Mouse (Mus musculus): ENCODE results near the gene Il2ra.
"Not testable (repeated sequence)": the region's sequence is repeated elsewhere in the genome, so short reads cannot be mapped to it uniquely, and the experiment has no call there.

Gene Il2ra

DNA sequence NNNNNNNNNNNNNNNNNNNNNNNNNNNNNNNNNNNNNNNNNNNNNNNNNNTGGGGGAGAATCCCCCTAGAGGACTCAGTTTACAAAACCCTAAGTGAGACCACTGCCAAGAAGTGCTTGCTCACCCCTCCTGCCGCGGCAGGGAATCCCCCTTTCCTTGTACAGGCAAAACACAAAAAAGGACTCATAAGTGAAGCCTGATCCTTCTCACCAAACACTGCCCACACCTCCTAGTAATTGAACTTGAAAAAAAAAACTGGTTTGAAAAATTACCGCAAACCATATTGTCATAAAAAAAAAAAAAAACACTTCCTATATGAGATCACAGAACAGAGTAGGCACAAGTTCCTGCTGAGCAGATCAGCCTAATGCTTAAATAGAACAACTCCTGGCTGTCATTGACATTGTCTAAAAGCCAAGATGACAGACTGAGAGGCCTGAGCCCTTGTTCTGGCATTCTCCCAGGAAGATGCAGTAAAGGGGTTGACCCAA is at the start of gene Il2ra:
TSS of gene Il2ra (plus strand) at position 357 of the 491 bp plus-strand sequence.
- DNase-seq (ENCODE audit: low read depth, low spot score): no peak

GRCm38 (mm10) chr2:11596690-11597089 is 45.9 kb upstream of the Il2ra start:
- DNase-seq (ENCODE audit: low read depth, low spot score): no peak

DNA sequence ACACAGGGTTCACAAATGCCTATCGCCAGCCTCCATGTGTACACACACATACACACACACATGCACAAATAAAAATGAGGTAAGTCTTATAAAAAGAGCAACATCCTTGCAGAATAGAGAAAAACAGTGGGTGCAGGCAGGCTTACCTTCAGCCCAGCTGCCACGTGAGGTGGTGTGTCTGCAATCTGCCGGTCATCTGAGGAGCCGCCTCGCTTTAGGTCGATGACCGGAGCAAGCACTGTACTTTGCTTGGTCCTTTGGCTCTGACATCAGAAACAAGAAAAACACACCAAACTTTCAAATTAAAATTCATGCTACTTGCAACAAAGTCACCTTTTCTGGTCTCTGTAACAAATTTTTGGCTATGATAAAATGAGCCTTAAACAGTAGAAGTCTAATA is 44.7 kb upstream of the Il2ra start:
- DNase-seq (ENCODE audit: low read depth, low spot score): no peak

DNA sequence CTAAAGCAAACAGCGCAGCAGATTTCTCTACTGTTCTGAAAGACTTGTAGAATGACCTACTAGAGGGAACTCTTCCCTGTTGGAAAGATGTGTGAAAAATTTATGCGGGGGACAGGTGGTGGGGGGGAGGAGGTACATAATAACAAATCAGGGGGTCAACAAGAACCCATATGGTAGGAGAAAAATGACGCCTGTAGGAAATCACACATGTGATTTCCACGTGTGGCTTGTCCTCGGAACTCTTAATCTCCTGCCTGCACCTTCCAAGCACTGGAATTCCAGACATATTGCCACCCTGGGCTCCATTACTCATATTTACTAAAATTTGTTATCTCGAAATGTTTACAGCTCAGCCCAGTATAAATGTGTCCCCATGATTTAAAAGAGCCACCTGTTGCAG is 40.8 kb upstream of the Il2ra start:
- DNase-seq (ENCODE audit: low read depth, low spot score): no peak

GRCm38 (mm10) chr2:11602506-11603489 is 39.8 kb upstream of the Il2ra start:
- peak; percentile 91 for DNase-seq (ENCODE audit: low read depth, low spot score)

DNA sequence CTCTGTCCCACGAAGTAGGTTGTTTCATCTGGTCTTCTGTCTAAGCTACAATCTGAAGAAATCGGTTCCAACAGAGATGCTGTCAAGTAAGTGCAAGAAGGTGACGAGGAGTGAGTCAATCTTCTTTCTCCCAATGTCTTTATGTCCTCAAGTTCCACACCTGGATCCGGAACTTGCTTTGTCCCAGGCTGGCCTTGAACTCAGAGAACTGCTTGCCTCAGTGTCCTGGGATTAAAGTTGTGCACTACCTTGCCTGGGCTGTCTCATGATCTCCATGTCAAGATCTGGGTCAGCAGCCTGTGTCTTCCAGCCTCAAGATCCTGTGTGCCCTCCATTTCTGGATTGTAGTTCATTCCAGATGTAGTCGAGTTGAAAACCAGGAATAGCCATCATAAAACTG is 38.6 kb upstream of the Il2ra start, which contains the start of gene Rbm17:
TSS of gene Rbm17 (minus strand) at position 101 of the 400 bp plus-strand sequence.
- DNase-seq (ENCODE audit: low read depth, low spot score): no peak

- no peak for DNase-seq (ENCODE audit: low read depth, low spot score)
These were observed 37.7 kb upstream of the Il2ra start for GRCm38 (mm10) chr2:11604911-11605310.

- DNase-seq (ENCODE audit: low read depth, low spot score): not testable (repeated sequence)
These were observed 35.9 kb upstream of the Il2ra start for GRCm38 (mm10) chr2:11606718-11607117.

- DNase-seq (ENCODE audit: low read depth, low spot score): not testable (repeated sequence)
These were observed 29.7 kb upstream of the Il2ra start for GRCm38 (mm10) chr2:11612939-11613338.

GRCm38 (mm10) chr2:11616846-11617245 is 25.8 kb upstream of the Il2ra start:
- no peak for DNase-seq (ENCODE audit: low read depth, low spot score)

DNA sequence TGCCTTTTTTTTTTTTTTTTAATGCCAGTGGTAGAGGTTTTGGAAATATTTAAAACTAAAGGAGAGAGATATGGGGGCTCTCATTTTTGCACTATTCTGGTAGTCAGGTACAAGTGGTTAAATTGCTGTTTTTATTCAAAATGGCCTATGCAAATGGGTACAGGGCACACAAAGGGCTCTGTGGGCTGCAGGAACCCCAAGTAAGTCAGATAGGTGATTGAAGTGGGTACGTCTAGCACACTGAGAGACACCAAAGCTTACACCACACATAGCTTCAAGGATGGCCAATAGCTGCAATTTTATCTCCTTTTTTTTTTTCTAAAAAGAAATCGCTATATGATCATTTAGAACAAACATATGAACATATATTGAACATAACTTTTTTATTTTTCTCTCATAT is 23.0 kb upstream of the Il2ra start:
- DNase-seq (ENCODE audit: low read depth, low spot score): no peak

GRCm38 (mm10) chr2:11623173-11623572 is 19.4 kb upstream of the Il2ra start:
- DNase-seq (ENCODE audit: low read depth, low spot score): no peak

- no peak for DNase-seq (ENCODE audit: low read depth, low spot score)
These were observed 18.9 kb upstream of the Il2ra start for GRCm38 (mm10) chr2:11623726-11624125.

- no peak for DNase-seq (ENCODE audit: low read depth, low spot score)
These were observed 16.7 kb upstream of the Il2ra start, which contains the start of gene Gm17490 for GRCm38 (mm10) chr2:11625890-11626289. Gm17490 (minus strand) TSS chr2:11626264.

DNA sequence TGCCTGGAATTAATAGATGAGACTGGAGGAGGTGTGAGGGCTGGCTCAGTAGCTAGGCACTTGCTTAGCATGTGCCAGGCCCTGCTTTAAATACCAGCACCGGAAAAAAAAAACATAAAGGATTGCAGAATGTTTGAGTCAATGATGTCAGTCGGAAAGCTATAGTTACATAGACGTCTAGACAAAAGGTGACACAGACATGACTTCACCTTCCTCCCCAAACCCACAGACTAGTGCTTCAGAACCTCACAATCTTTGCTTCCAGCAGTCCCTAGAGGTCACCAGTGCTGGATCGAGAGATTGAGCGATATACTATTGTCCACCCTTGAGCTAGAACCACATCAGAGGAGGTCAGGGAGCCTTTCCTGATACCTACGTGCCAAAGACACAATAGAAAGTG is 7.6 kb upstream of the Il2ra start:
- DNase-seq (ENCODE audit: low read depth, low spot score): no peak

- no peak for DNase-seq (ENCODE audit: low read depth, low spot score)
These were observed 7.0 kb upstream of the Il2ra start for GRCm38 (mm10) chr2:11635471-11636137.

GRCm38 (mm10) chr2:11636138-11636480 is 6.5 kb upstream of the Il2ra start:
- DNase-seq (ENCODE audit: low read depth, low spot score): no peak

- DNase-seq (ENCODE audit: low read depth, low spot score): peak; percentile 17
These were observed 5.5 kb upstream of the Il2ra start for GRCm38 (mm10) chr2:11637115-11637514.

- no peak for DNase-seq (ENCODE audit: low read depth, low spot score)
These were observed 1.4 kb downstream of the Il2ra start for GRCm38 (mm10) chr2:11644057-11644456.

DNA sequence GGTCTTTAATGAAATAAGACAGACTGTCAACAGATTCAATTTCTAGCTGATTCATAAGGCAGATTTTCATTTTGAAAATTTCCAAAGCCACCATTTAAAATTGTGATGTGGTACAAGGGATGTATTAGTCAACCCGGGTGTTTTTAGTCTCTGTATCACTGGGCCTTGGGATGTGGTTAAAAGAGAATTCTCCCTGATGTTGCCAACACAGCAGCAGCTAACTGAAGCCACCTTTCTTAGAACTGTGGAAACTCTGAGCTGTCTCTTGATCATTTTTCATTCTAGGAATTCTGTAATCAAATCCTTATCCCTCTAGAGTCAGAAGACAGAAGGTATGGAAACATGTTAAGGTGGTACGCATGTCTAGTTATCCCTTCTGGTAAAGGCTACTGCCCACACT is 2.7 kb downstream of the Il2ra start:
- DNase-seq (ENCODE audit: low read depth, low spot score): no peak

GRCm38 (mm10) chr2:11651476-11651875 is 8.9 kb downstream of the Il2ra start:
- DNase-seq (ENCODE audit: low read depth, low spot score): no peak

DNA sequence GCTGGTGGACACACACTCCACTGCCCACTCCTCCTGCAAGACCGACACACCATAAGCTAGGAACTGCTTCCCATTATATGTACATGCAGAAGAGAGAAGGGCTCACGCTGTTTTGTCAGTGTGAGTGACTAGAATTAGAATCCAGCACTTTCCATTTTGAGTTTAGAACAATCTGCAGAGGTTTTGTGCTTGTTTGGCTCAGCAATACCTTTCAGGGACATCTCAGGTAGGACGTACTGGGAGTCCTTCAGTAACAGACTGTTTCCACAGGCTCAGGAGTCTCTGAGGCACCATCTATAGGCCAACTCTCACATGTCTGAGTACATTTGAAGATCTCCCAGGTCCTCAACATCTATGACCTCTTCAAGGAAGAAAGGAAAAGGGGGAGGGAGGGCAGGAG is 9.6 kb downstream of the Il2ra start:
- DNase-seq (ENCODE audit: low read depth, low spot score): no peak
